Mouse (Mus musculus): ENCODE measurements around the gene Stx5a. TPM values are rescaled to one million over a fixed set of nuclear protein-coding genes. Genes with fewer than 3 reads are reported as not detected.
A peak's percentile ranks its signal among the peaks of the same experiment; 100 is the strongest.

The Stx5a gene
- 120 and 128 TPM in 2 replicates for polyA plus RNA-seq (2015; fragmentation: Nextera tagmentation; extraction: Ambion mirVana)

GRCm38 (mm10) chr19:8741243-8741869 is at the start of gene Stx5a:
Stx5a (plus strand) TSS chr19:8741413.
- under 1% methylated on average over 36 of the region's 36 CpGs for WGBS
- peaks cover 69% of the 10 kb centered on the region for H3K36me3 ChIP-seq
- H3K27ac ChIP-seq, result peak within 1 kb of the TSS; percentile 96
- peak within 1 kb of the TSS; percentile 93 for H3K9ac ChIP-seq
- no peaks in the 10 kb centered on the region for H3K9me3 ChIP-seq
- peak within 1 kb of the TSS; percentile 98 for H3K4me2 ChIP-seq
- no peaks in the 10 kb centered on the region for H3K27me3 ChIP-seq
- peak; percentile 99 for ATAC-seq (ENCODE audit: low FRiP score)
- peak within 1 kb of the TSS; percentile 92 for H3K4me3 ChIP-seq
- peaks cover 32% of the 10 kb centered on the region for H3K4me1 ChIP-seq (replicated peaks)

- no peaks in the 10 kb centered on the region for H3K4me1 ChIP-seq (replicated peaks)
- no peaks in the 10 kb centered on the region for H3K27me3 ChIP-seq
- H3K27ac ChIP-seq, result no peak overlapping the region
- H3K36me3 ChIP-seq, result no peaks in the 10 kb centered on the region
- H3K9ac ChIP-seq, result no peak overlapping the region
- no peaks in the 10 kb centered on the region for H3K9me3 ChIP-seq
- H3K4me3 ChIP-seq, result no peak overlapping the region
- WGBS, result 60% methylated on average over 9 of the region's 9 CpGs
- no peak for ATAC-seq (ENCODE audit: low FRiP score)
- H3K4me2 ChIP-seq, result no peak overlapping the region
These were observed 49.2 kb upstream of the Stx5a start for GRCm38 (mm10) chr19:8691871-8692539.

- Histone ChIP-seq H3K27me3 (no peaks in the 10 kb centered on the region), H3K27ac (no peak overlapping the region), H3K9ac (no peak overlapping the region), H3K36me3 (no peaks in the 10 kb centered on the region), H3K4me2 (no peak overlapping the region), H3K4me3 (no peak overlapping the region), H3K4me1 (replicated peaks) (no peaks in the 10 kb centered on the region), H3K9me3 (no peaks in the 10 kb centered on the region)
- ATAC-seq (ENCODE audit: low FRiP score), result no peak
- 61% methylated on average over 5 of the region's 5 CpGs for WGBS
These were observed 48.5 kb upstream of the Stx5a start for GRCm38 (mm10) chr19:8692740-8693139.

GRCm38 (mm10) chr19:8695330-8695729 is 45.9 kb upstream of the Stx5a start:
- 50% methylated on average over 5 of the region's 6 CpGs for WGBS
- no peak overlapping the region for H3K9ac ChIP-seq
- H3K4me2 ChIP-seq, result no peak overlapping the region
- no peaks in the 10 kb centered on the region for H3K36me3 ChIP-seq
- H3K4me3 ChIP-seq, result no peak overlapping the region
- no peaks in the 10 kb centered on the region for H3K27me3 ChIP-seq
- no peak overlapping the region for H3K27ac ChIP-seq
- no peaks in the 10 kb centered on the region for H3K9me3 ChIP-seq
- no peaks in the 10 kb centered on the region for H3K4me1 ChIP-seq (replicated peaks)
- ATAC-seq (ENCODE audit: low FRiP score), result 0 out of 2 replicates have a peak, but pooled peaks have one; percentile 32

GRCm38 (mm10) chr19:8699652-8700051 is 41.6 kb upstream of the Stx5a start:
- WGBS, result 82% methylated on average over 9 of the region's 9 CpGs
- no peak overlapping the region for H3K4me3 ChIP-seq
- no peaks in the 10 kb centered on the region for H3K36me3 ChIP-seq
- H3K9ac ChIP-seq, result no peak overlapping the region
- no peaks in the 10 kb centered on the region for H3K27me3 ChIP-seq
- H3K27ac ChIP-seq, result no peak overlapping the region
- ATAC-seq (ENCODE audit: low FRiP score), result no peak
- no peaks in the 10 kb centered on the region for H3K9me3 ChIP-seq
- no peak overlapping the region for H3K4me2 ChIP-seq
- no peaks in the 10 kb centered on the region for H3K4me1 ChIP-seq (replicated peaks)

- Histone ChIP-seq H3K4me3 (no peak overlapping the region), H3K27me3 (no peaks in the 10 kb centered on the region), H3K4me1 (replicated peaks) (no peaks in the 10 kb centered on the region), H3K9me3 (no peaks in the 10 kb centered on the region), H3K4me2 (no peak overlapping the region), H3K27ac (no peak overlapping the region), H3K36me3 (peaks cover 11% of the 10 kb centered on the region), H3K9ac (no peak overlapping the region)
- no peak for ATAC-seq (ENCODE audit: low FRiP score)
- WGBS, result 51% methylated on average over 3 of the region's 3 CpGs
These were observed 38.8 kb upstream of the Stx5a start for GRCm38 (mm10) chr19:8702458-8702857.

GRCm38 (mm10) chr19:8703571-8703970 is 37.6 kb upstream of the Stx5a start:
- no peak overlapping the region for H3K4me2 ChIP-seq
- H3K4me1 ChIP-seq (replicated peaks), result no peaks in the 10 kb centered on the region
- no peak for ATAC-seq (ENCODE audit: low FRiP score)
- H3K36me3 ChIP-seq, result peaks cover 23% of the 10 kb centered on the region
- no peak overlapping the region for H3K9ac ChIP-seq
- H3K4me3 ChIP-seq, result no peak overlapping the region
- no peak overlapping the region for H3K27ac ChIP-seq
- H3K9me3 ChIP-seq, result no peaks in the 10 kb centered on the region
- WGBS, result 62% methylated on average over 3 of the region's 4 CpGs
- H3K27me3 ChIP-seq, result no peaks in the 10 kb centered on the region

- 0 out of 2 replicates have a peak overlapping the region, but pooled peaks have one; percentile 23 for H3K27ac ChIP-seq
- H3K9me3 ChIP-seq, result no peaks in the 10 kb centered on the region
- H3K4me2 ChIP-seq, result no peak overlapping the region
- H3K36me3 ChIP-seq, result peaks cover 38% of the 10 kb centered on the region
- H3K4me1 ChIP-seq (replicated peaks), result peaks cover 1% of the 10 kb centered on the region
- WGBS, result 67% methylated on average over 6 of the region's 6 CpGs
- no peak overlapping the region for H3K9ac ChIP-seq
- no peaks in the 10 kb centered on the region for H3K27me3 ChIP-seq
- no peak for ATAC-seq (ENCODE audit: low FRiP score)
- no peak overlapping the region for H3K4me3 ChIP-seq
These were observed 36.0 kb upstream of the Stx5a start for GRCm38 (mm10) chr19:8705026-8705708.

GRCm38 (mm10) chr19:8706132-8706667 is 35.0 kb upstream of the Stx5a start:
- no peak overlapping the region for H3K9ac ChIP-seq
- H3K4me2 ChIP-seq, result no peak overlapping the region
- H3K4me3 ChIP-seq, result no peak overlapping the region
- 88% methylated on average over 7 of the region's 7 CpGs for WGBS
- H3K4me1 ChIP-seq (replicated peaks), result peaks cover 12% of the 10 kb centered on the region
- no peak for ATAC-seq (ENCODE audit: low FRiP score)
- H3K9me3 ChIP-seq, result no peaks in the 10 kb centered on the region
- peaks cover 48% of the 10 kb centered on the region for H3K36me3 ChIP-seq
- no peaks in the 10 kb centered on the region for H3K27me3 ChIP-seq
- H3K27ac ChIP-seq, result no peak overlapping the region

- H3K36me3 ChIP-seq, result peaks cover 53% of the 10 kb centered on the region
These were observed 34.3 kb upstream of the Stx5a start for GRCm38 (mm10) chr19:8706930-8707329.

GRCm38 (mm10) chr19:8708954-8709353 is 32.3 kb upstream of the Stx5a start:
- Histone ChIP-seq H3K4me2 (no peak overlapping the region), H3K4me1 (replicated peaks) (peaks cover 30% of the 10 kb centered on the region), H3K36me3 (peaks cover 53% of the 10 kb centered on the region), H3K4me3 (no peak overlapping the region), H3K27ac (no peak overlapping the region), H3K27me3 (no peaks in the 10 kb centered on the region), H3K9ac (no peak overlapping the region), H3K9me3 (no peaks in the 10 kb centered on the region)
- WGBS, result 96% methylated on average over 8 of the region's 8 CpGs
- ATAC-seq (ENCODE audit: low FRiP score), result no peak

More at GRCm38 (mm10) chr19:8706930-8707329, 34.3 kb upstream of the Stx5a start:
- H3K4me1 ChIP-seq (replicated peaks), result peaks cover 19% of the 10 kb centered on the region
- H3K4me3 ChIP-seq, result no peak overlapping the region
- no peak overlapping the region for H3K27ac ChIP-seq
- no peak for ATAC-seq (ENCODE audit: low FRiP score)
- H3K4me2 ChIP-seq, result no peak overlapping the region
- no peak overlapping the region for H3K9ac ChIP-seq
- H3K9me3 ChIP-seq, result no peaks in the 10 kb centered on the region
- WGBS, result 97% methylated on average over 7 of the region's 7 CpGs
- no peaks in the 10 kb centered on the region for H3K27me3 ChIP-seq

- 88% methylated on average over 2 of the region's 2 CpGs for WGBS
- no peaks in the 10 kb centered on the region for H3K9me3 ChIP-seq
- no peaks in the 10 kb centered on the region for H3K27me3 ChIP-seq
- ATAC-seq (ENCODE audit: low FRiP score), result no peak
- 0 out of 2 replicates have a peak overlapping the region, but pooled peaks have one; percentile 1 for H3K9ac ChIP-seq
- H3K4me3 ChIP-seq, result no peak overlapping the region
- H3K4me2 ChIP-seq, result no peak overlapping the region
- H3K27ac ChIP-seq, result peak overlapping the region; percentile 37; the same call in 1 of the 2 replicates
- H3K36me3 ChIP-seq, result peaks cover 53% of the 10 kb centered on the region
- H3K4me1 ChIP-seq (replicated peaks), result peaks cover 37% of the 10 kb centered on the region
These were observed 31.2 kb upstream of the Stx5a start for GRCm38 (mm10) chr19:8710057-8710456.
